Mouse (Mus musculus): Measurements from ENCODE around the gene Pik3r1. TPM values are rescaled to one million over a fixed set of nuclear protein-coding genes. Genes with fewer than 3 reads are reported as not detected.

The Pik3r1 gene
- polyA plus RNA-seq, 1 experiment from 2014 or later, result 28.6 TPM

GRCm38 (mm10) chr13:101697461-101697860, 70.6 kb downstream of the Pik3r1 start:
- Histone ChIP-seq H3K4me1 (peaks cover 26% of the 10 kb centered on the region), H3K27ac (no peak overlapping the region), H3K9ac (no peak overlapping the region), H3K27me3 (no peaks in the 10 kb centered on the region), H3K4me2 (no peak overlapping the region), H3K4me3 (no peak overlapping the region), H3K9me3 (no peaks in the 10 kb centered on the region), H3K36me3 (peaks cover 30% of the 10 kb centered on the region)
- WGBS, result 63% methylated on average over 5 of the region's 5 CpGs
- ATAC-seq (ENCODE audit: borderline replicate concordance, extremely low read depth, low FRiP score, low TSS enrichment), result no peak

GRCm38 (mm10) chr13:101696827-101697226, 71.2 kb downstream of the Pik3r1 start:
- ATAC-seq (ENCODE audit: borderline replicate concordance, extremely low read depth, low FRiP score, low TSS enrichment), result no peak
- no peak overlapping the region for H3K9ac ChIP-seq
- H3K4me2 ChIP-seq, result no peak overlapping the region
- H3K4me3 ChIP-seq, result no peak overlapping the region
- no peak overlapping the region for H3K27ac ChIP-seq
- peaks cover 24% of the 10 kb centered on the region for H3K36me3 ChIP-seq
- WGBS, result 60% methylated on average over 7 of the region's 7 CpGs
- no peaks in the 10 kb centered on the region for H3K27me3 ChIP-seq
- H3K4me1 ChIP-seq, result peaks cover 26% of the 10 kb centered on the region
- H3K9me3 ChIP-seq, result no peaks in the 10 kb centered on the region

- H3K27ac ChIP-seq, result no peak overlapping the region
- no peak overlapping the region for H3K4me3 ChIP-seq
- no peak overlapping the region for H3K4me2 ChIP-seq
These were observed 71.7 kb downstream of the Pik3r1 start for GRCm38 (mm10) chr13:101696316-101696715.

GRCm38 (mm10) chr13:101695876-101696275, 72.1 kb downstream of the Pik3r1 start:
- Histone ChIP-seq H3K4me2 (no peak overlapping the region), H3K27me3 (no peaks in the 10 kb centered on the region), H3K9me3 (no peaks in the 10 kb centered on the region), H3K4me3 (no peak overlapping the region), H3K9ac (no peak overlapping the region), H3K27ac (no peak overlapping the region), H3K36me3 (peaks cover 15% of the 10 kb centered on the region), H3K4me1 (peaks cover 33% of the 10 kb centered on the region)
- no peak for ATAC-seq (ENCODE audit: borderline replicate concordance, extremely low read depth, low FRiP score, low TSS enrichment)
- WGBS, result 3% methylated on average over 7 of the region's 7 CpGs

More at GRCm38 (mm10) chr13:101696316-101696715, 71.7 kb downstream of the Pik3r1 start:
- Histone ChIP-seq H3K27me3 (no peaks in the 10 kb centered on the region), H3K9me3 (no peaks in the 10 kb centered on the region), H3K4me1 (peaks cover 29% of the 10 kb centered on the region), H3K36me3 (peaks cover 19% of the 10 kb centered on the region), H3K9ac (no peak overlapping the region)
- WGBS, result 53% methylated on average over 3 of the region's 3 CpGs
- ATAC-seq (ENCODE audit: borderline replicate concordance, extremely low read depth, low FRiP score, low TSS enrichment), result no peak

DNA sequence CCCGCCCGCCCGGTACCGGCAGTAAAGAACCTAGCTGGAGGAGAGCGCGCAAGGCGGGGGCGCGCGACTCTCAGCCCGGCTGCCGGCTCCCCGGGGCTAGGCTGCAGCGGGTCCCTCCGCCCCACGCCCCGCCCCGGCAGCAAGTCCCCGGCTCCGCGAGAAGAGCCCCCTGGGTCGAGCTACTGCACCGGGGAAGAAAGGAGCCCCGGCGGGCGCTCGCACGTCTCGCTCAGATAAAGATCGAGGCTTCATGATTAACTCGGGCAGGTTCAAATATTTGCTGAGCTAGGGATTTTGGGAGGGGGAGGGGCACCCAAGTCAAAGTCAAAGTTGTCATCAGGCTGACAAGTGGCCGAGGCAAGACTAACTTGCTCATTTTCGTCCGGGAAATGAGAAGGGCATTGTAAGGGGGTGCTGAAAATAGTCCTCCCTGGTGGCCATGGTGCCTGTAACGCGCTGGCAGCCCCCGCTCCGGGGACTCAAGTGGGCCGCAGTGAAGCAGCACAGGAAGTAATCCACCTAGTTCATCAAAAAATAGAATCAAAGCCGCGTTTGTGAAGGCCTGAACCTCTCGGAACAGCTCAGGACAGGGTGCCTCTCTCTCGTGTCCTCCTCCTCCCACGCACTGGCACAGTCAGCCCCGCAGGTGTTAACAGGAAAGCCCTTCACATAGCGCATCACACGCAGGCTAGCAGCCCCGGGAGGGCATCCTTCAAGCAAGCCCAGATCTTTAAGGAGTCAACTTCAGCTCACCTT, 73.3 kb downstream of the Pik3r1 start:
- peak overlapping the region; percentile 50 for H3K4me3 ChIP-seq
- peak overlapping the region; percentile 79 for H3K4me2 ChIP-seq
- peak overlapping the region; percentile 65 for H3K27ac ChIP-seq
- peaks cover 37% of the 10 kb centered on the region for H3K4me1 ChIP-seq
- 2% methylated on average over 48 of the region's 48 CpGs for WGBS
- H3K27me3 ChIP-seq, result no peaks in the 10 kb centered on the region
- H3K9me3 ChIP-seq, result no peaks in the 10 kb centered on the region
- peak; percentile 60; the same call in 1 of the 2 replicates for ATAC-seq (ENCODE audit: borderline replicate concordance, extremely low read depth, low FRiP score, low TSS enrichment)
- peak overlapping the region; percentile 54 for H3K9ac ChIP-seq
- peaks cover 6% of the 10 kb centered on the region for H3K36me3 ChIP-seq

DNA sequence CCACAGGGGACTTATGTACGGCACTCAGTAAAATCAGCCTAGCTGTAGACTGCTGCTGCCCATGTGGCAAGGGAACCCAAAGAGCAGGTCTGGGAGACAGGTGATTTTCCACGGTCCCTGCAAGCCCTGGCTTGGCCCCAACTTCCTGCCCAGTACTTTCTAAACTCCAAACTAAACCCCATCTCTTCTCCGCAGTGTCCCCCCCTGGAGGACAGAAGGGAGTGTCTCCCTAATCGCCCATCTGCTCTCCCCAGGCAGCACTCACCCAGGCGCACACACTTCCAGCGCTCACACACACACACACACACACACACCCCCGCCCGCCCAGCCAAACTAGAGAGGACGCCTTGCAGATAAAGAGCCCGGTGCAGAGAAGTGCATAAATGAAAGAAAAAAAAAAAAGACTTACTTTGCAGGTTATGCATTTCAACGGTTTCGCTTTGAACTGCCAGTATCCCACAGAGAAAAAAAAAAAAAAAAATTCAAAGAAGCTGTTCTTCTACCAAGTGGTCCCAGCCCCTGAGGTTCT, 74.0 kb downstream of the Pik3r1 start:
- 5% methylated on average over 12 of the region's 12 CpGs for WGBS
- peak overlapping the region; percentile 50 for H3K4me3 ChIP-seq
- no peaks in the 10 kb centered on the region for H3K27me3 ChIP-seq
- peak; percentile 60; the same call in 1 of the 2 replicates for ATAC-seq (ENCODE audit: borderline replicate concordance, extremely low read depth, low FRiP score, low TSS enrichment)
- peaks cover 37% of the 10 kb centered on the region for H3K4me1 ChIP-seq
- no peaks in the 10 kb centered on the region for H3K9me3 ChIP-seq
- H3K9ac ChIP-seq, result peak overlapping the region; percentile 54
- peaks cover 2% of the 10 kb centered on the region for H3K36me3 ChIP-seq
- peak overlapping the region; percentile 79 for H3K4me2 ChIP-seq
- peak overlapping the region; percentile 65 for H3K27ac ChIP-seq

GRCm38 (mm10) chr13:101692866-101693691, 74.9 kb downstream of the Pik3r1 start:
- Histone ChIP-seq H3K27me3 (no peaks in the 10 kb centered on the region), H3K4me1 (peaks cover 37% of the 10 kb centered on the region), H3K9ac (no peak overlapping the region), H3K9me3 (no peaks in the 10 kb centered on the region), H3K36me3 (peaks cover 7% of the 10 kb centered on the region), H3K4me3 (peak overlapping the region; percentile 50; the same call in 1 of the 2 replicates), H3K27ac (no peak overlapping the region), H3K4me2 (peak overlapping the region; percentile 79)
- 50% methylated on average over 7 of the region's 7 CpGs for WGBS
- ATAC-seq (ENCODE audit: borderline replicate concordance, extremely low read depth, low FRiP score, low TSS enrichment), result no peak

DNA sequence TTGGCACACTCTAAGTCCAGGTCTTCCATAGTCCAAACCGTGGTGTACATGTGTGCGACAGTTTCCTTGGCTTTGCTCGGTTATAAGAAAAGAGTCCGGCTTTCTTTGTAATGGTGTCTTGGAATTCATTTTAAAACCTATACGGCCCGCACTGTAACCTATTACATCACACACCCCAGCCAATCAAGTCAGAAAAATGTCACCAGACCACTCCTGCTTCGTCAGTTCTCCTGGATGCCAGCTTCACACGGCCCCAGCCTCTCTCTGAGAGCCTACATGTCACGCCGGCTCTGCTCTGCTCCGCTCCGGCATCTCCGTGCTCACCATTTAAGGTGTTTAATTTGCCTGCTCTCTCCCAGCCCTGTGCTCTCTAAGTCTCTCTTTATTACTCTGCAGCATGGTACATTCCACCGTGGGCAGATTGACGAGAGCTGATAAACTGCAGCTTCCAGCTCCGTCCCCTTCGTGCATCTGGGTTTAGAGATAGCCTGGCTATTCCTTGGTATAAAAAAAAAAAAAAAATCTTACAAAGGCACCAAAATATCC, 75.7 kb downstream of the Pik3r1 start:
- no peaks in the 10 kb centered on the region for H3K9me3 ChIP-seq
- 37% methylated on average over 17 of the region's 17 CpGs for WGBS
- peak overlapping the region; percentile 79 for H3K4me2 ChIP-seq
- peak overlapping the region; percentile 5; the same call in 1 of the 2 replicates for H3K9ac ChIP-seq
- H3K27me3 ChIP-seq, result no peaks in the 10 kb centered on the region
- peak overlapping the region; percentile 11 for H3K4me3 ChIP-seq
- peaks cover 14% of the 10 kb centered on the region for H3K36me3 ChIP-seq
- no peak for ATAC-seq (ENCODE audit: borderline replicate concordance, extremely low read depth, low FRiP score, low TSS enrichment)
- H3K4me1 ChIP-seq, result peaks cover 37% of the 10 kb centered on the region
- peak overlapping the region; percentile 52 for H3K27ac ChIP-seq

- Histone ChIP-seq H3K9ac (no peak overlapping the region), H3K27ac (no peak overlapping the region), H3K36me3 (peaks cover 21% of the 10 kb centered on the region), H3K4me1 (peaks cover 33% of the 10 kb centered on the region), H3K4me2 (peak overlapping the region; percentile 79; the same call in 1 of the 2 replicates), H3K4me3 (peak overlapping the region; percentile 11; the same call in 1 of the 2 replicates), H3K27me3 (no peaks in the 10 kb centered on the region), H3K9me3 (no peaks in the 10 kb centered on the region)
- no peak for ATAC-seq (ENCODE audit: borderline replicate concordance, extremely low read depth, low FRiP score, low TSS enrichment)
- 68% methylated on average over 6 of the region's 6 CpGs for WGBS
These were observed 76.3 kb downstream of the Pik3r1 start for GRCm38 (mm10) chr13:101691669-101692068.

DNA sequence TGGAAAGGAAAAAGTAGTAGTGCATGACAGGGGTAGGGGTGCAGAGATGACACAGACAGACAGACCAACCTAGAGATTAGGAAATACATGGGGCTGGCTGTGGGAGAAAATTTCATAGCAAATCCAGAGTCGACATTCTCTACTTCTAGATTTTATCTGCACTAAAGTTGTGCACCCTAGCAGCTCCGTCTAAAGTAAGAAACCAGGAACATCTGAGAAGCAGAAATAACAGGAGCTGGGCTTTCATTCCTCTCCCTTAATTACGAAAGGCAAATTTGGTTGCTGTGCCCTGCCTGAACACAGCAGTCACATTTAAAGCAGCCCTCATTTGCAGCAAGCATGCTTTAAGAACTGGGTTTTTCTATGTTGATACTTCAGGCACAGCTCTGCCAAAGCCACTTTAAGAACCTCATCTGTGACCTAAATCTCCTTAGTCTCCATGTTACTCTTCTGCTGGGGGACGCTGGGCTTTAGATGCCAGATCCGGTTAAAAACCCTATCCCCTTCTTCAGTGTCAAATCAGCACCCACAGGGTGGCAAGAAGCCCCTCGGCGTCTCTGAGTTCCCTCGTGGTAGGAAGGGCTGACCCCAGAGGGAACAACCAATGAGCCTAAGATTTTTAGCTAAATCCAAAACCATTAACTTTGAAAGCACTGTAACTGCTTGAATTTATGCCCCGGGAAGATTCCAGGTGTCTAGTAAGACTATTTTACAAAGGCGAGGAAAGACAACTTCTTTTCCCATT, 76.9 kb downstream of the Pik3r1 start:
- 65% methylated on average over 10 of the region's 10 CpGs for WGBS
- Histone ChIP-seq H3K27me3 (no peaks in the 10 kb centered on the region), H3K9ac (no peak overlapping the region), H3K4me3 (no peak overlapping the region), H3K9me3 (no peaks in the 10 kb centered on the region), H3K4me1 (peaks cover 33% of the 10 kb centered on the region), H3K36me3 (peaks cover 27% of the 10 kb centered on the region), H3K4me2 (no peak overlapping the region), H3K27ac (no peak overlapping the region)
- no peak for ATAC-seq (ENCODE audit: borderline replicate concordance, extremely low read depth, low FRiP score, low TSS enrichment)

DNA sequence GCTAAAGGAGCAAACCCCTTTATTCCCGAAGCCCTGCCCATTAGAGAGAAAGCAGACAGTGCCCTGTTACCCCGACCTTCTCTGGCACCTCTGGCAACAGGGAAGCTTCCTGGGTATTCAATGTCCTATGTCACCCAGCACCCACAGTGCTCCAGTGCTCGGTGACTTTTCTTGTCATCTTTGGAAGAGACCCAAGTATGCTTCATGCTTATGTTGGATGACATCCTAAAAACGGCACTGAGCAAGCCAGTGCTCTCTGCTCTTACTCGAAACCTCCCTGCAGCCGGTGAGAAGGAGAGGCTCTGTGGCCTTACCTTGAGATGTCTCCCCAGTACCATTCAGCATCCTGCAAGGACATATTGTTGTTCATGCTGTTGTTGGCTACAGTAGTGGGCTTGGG, 77.8 kb downstream of the Pik3r1 start:
- WGBS, result 48% methylated on average over 6 of the region's 6 CpGs
- H3K9me3 ChIP-seq, result no peaks in the 10 kb centered on the region
- H3K9ac ChIP-seq, result no peak overlapping the region
- H3K27me3 ChIP-seq, result no peaks in the 10 kb centered on the region
- H3K4me2 ChIP-seq, result no peak overlapping the region
- ATAC-seq (ENCODE audit: borderline replicate concordance, extremely low read depth, low FRiP score, low TSS enrichment), result no peak
- H3K4me1 ChIP-seq, result peaks cover 27% of the 10 kb centered on the region
- H3K36me3 ChIP-seq, result peaks cover 35% of the 10 kb centered on the region
- H3K27ac ChIP-seq, result no peak overlapping the region
- no peak overlapping the region for H3K4me3 ChIP-seq

Measured in lung, embryonic 15.5 days (tissue).